Mouse (Mus musculus): ENCODE results near the gene Gm11011. TPM values are rescaled to one million over a fixed set of nuclear protein-coding genes. Genes with fewer than 3 reads are reported as not detected.
"Not testable (repeated sequence)": the region's sequence is repeated elsewhere in the genome, so short reads cannot be mapped to it uniquely, and the experiment has no call there.

Gm11011 gene
- not detected in 2 replicates for polyA plus RNA-seq (2015; fragmentation: Nextera tagmentation; extraction: Ambion mirVana)

- not testable (repeated sequence) for H3K27ac ChIP-seq; H3K9me3 ChIP-seq (replicated peaks); H3K9ac ChIP-seq; H3K36me3 ChIP-seq (ENCODE audit: poor library complexity, severe bottlenecking); H3K27me3 ChIP-seq; H3K4me2 ChIP-seq; ATAC-seq; H3K4me3 ChIP-seq
- H3K4me1 ChIP-seq = peaks cover 13% of the 10 kb centered on the region
These were observed at the start of gene Gm11011 for GRCm38 (mm10) chr2:169587645-169588044. Gene Gm11011 (minus strand): TSS chr2:169587745.

DNA sequence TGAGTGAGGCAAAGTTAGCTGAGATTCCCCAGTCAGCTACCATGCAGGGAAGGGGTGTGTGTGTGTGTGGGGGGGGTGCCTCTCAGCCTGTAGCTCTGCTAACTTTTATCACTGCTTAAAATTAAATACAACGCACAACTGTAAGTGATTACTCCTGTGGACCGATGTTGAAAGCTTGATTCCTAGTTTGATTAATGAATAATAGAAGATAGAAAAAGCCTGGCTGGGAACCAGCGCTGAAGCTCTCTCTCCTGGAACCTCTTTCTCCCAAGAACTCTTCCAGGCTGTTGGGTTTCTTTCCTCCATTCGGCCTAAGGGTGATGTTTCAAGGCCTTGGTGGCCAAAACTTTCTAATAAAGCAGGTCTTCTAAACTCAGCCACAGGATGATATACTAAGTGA lies 48.9 kb upstream of the Gm11011 start:
- Histone ChIP-seq H3K9me3 (replicated peaks) (no peaks in the 10 kb centered on the region), H3K4me3 (no peak overlapping the region), H3K4me1 (peaks cover 15% of the 10 kb centered on the region), H3K9ac (no peak overlapping the region), H3K36me3 (ENCODE audit: poor library complexity, severe bottlenecking) (no peaks in the 10 kb centered on the region), H3K4me2 (peak overlapping the region; percentile 99), H3K27me3 (peaks cover 6% of the 10 kb centered on the region; the same call in 1 of the 2 replicates), H3K27ac (no peak overlapping the region)
- WGBS = 78% methylated on average over 4 of the region's 4 CpGs
- no peak for ATAC-seq

- Histone ChIP-seq H3K36me3 (ENCODE audit: poor library complexity, severe bottlenecking) (no peaks in the 10 kb centered on the region), H3K9me3 (replicated peaks) (no peaks in the 10 kb centered on the region), H3K27ac (no peak overlapping the region), H3K4me3 (peak overlapping the region; percentile 65), H3K4me1 (peaks cover 15% of the 10 kb centered on the region), H3K27me3 (peaks cover 6% of the 10 kb centered on the region; the same call in 1 of the 2 replicates), H3K4me2 (peak overlapping the region; percentile 99), H3K9ac (0 out of 2 replicates have a peak overlapping the region, but pooled peaks have one; percentile 14)
- ATAC-seq = no peak
- 31% methylated on average over 7 of the region's 7 CpGs for WGBS
These were observed 47.9 kb upstream of the Gm11011 start for GRCm38 (mm10) chr2:169635428-169635827.

GRCm38 (mm10) chr2:169634619-169635382 lies 47.3 kb upstream of the Gm11011 start:
- no peak overlapping the region for H3K27ac ChIP-seq
- no peaks in the 10 kb centered on the region for H3K36me3 ChIP-seq (ENCODE audit: poor library complexity, severe bottlenecking)
- no peak for ATAC-seq
- WGBS = 53% methylated on average over 17 of the region's 17 CpGs
- no peaks in the 10 kb centered on the region for H3K9me3 ChIP-seq (replicated peaks)
- peaks cover 15% of the 10 kb centered on the region for H3K4me1 ChIP-seq
- H3K4me3 ChIP-seq = peak overlapping the region; percentile 65
- H3K9ac ChIP-seq = 0 out of 2 replicates have a peak overlapping the region, but pooled peaks have one; percentile 84
- peak overlapping the region; percentile 99 for H3K4me2 ChIP-seq
- H3K27me3 ChIP-seq = peaks cover 6% of the 10 kb centered on the region; the same call in 1 of the 2 replicates

DNA sequence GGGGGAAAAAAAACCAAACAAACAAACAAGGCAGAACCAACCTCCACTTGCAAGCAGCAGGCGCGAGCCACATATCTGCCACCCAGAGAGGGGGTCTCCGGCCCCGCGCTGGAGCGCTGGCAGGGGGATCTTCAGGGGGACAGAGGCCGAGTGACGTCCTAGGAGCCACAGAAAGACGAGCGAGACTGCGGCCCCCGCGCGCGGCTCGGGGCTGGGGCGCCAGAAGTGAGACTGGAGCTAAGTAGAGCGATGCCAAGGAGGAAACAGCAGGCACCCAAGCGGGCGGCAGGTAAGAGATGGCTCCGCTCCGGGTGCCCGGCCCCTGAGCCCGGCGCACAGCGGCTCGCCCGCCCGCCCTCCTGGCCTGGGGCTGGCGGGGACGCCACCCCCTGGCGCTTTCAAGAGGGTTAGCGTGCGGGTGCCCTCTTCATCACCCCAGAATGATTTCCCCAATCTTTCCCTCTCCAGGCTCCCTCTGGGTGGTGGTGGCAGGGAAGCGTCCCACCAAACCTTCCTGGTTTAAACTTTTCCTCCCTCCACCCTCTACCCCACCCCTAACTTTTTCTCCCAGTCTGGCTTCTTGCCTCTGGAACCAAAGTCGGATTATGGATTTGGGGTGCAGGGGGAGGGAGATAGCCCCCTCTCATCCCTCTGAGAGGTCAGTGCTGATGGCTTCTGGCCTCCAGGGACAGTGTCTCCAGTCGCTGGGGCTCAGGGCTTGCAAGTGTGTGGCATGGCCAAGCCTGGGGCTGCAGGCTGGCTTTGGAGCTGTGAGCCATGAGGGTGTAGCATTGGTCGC lies 46.1 kb upstream of the Gm11011 start:
- ATAC-seq = peak; percentile 46
- Histone ChIP-seq H3K9ac (peak overlapping the region; percentile 84), H3K36me3 (ENCODE audit: poor library complexity, severe bottlenecking) (no peaks in the 10 kb centered on the region), H3K4me1 (peaks cover 15% of the 10 kb centered on the region), H3K27me3 (peaks cover 6% of the 10 kb centered on the region; the same call in 1 of the 2 replicates), H3K9me3 (replicated peaks) (no peaks in the 10 kb centered on the region), H3K27ac (peak overlapping the region; percentile 44; the same call in 1 of the 2 replicates), H3K4me3 (peak overlapping the region; percentile 65), H3K4me2 (peak overlapping the region; percentile 99)
- under 1% methylated on average over 30 of the region's 38 CpGs for WGBS

DNA sequence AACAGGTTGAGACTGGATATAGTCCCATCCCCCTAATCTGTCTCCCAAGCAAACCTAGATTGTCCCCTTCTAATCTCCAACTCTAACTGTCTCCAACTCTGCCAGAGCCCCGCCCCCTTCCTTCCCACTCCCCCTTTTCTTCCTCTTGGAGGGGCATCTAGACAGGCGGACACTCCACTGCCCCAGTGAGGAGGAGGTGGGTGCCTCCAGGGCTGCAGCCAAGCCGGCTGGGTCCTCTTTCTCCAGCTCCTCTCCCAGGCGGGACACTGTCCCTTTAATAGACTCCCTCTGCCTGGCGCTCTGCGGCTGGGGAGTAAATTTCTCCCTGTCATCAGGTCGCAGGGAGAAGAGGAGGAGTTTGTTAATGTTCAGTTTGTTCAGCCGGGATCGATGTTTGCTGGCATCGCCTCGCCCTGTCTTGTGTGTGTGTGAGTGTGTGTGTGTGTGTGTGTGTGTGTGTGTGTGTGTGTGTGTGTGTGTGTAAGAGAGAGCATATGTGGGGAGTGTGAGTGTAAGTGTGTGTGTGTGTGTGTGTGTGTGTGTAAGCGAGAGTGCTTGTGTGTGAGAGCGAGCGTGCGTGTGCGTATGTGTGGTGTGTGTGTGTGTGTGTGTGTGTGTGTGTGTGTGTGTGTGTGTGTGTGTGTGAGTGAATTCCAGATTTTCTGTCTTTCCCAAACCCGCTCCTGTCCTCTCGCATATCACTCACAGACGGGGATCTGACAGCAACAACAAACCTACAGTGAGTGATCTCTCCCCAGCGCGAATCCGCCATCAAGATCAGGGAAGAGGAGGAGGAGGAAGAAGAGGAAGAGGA lies 45.0 kb upstream of the Gm11011 start, which contains the start of gene Tshz2:
Gene Tshz2, plus strand, starts transcription at position 676 of the 814 bp plus-strand sequence.
- Histone ChIP-seq H3K27ac (peak within 1 kb of the TSS; percentile 44; the same call in 1 of the 2 replicates), H3K36me3 (ENCODE audit: poor library complexity, severe bottlenecking) (no peaks in the 10 kb centered on the region), H3K27me3 (peaks cover 6% of the 10 kb centered on the region; the same call in 1 of the 2 replicates), H3K4me1 (peaks cover 15% of the 10 kb centered on the region), H3K4me2 (peak within 1 kb of the TSS; percentile 99), H3K4me3 (peak within 1 kb of the TSS; percentile 65), H3K9me3 (replicated peaks) (no peaks in the 10 kb centered on the region), H3K9ac (peak within 1 kb of the TSS; percentile 84)
- peak; percentile 73 for ATAC-seq
- WGBS = 1% methylated on average over 19 of the region's 22 CpGs

DNA sequence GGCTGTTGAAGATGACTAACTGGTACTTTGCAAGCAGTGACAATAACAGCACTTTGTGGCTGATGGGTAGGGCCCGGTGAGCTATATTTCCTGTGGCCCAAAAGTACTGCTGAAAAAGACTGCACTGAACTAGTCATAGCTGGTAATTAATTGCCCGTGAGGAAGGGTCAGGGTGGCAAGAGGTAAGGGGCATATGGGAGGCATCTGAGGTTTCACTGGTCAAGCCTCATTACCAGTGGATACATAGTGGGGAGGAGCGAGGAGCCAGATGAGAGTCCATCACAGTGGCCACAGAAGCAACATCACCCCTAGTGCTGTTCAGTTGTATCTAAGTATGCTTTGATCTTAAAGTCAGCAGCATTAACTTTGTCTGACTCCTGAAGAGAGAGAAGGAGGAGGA lies 42.5 kb upstream of the Gm11011 start:
- no peak for ATAC-seq
- H3K4me2 ChIP-seq = no peak overlapping the region

DNA sequence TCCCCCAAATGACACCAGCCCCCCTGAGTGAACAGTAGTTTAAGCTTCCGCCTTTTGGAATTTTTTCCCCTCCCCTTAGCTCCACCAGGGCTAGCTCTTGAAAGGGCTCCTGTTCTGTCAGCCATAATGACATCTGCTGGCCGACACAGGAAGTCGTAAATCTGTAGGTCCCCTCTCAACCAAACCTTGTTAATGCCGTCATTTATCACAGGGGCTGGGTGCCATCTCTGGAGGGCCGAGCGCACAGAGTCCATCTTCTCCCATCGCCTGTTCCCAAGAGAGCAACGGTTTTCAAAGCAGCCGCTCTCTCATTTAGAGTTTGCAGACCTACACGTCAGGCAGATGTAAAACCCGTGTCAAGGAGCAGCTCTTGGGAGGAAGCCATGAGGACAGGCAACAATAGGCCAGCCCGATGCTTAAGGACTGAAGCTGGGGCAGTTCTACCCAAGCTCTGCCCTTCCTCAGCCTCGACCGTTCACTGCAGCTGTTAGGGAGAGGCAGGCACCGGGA lies 33.7 kb upstream of the Gm11011 start:
- 53% methylated on average over 15 of the region's 15 CpGs for WGBS
- Histone ChIP-seq H3K27ac (no peak overlapping the region), H3K9me3 (replicated peaks) (no peaks in the 10 kb centered on the region), H3K4me1 (peaks cover 5% of the 10 kb centered on the region; the same call in 1 of the 2 replicates), H3K4me3 (no peak overlapping the region), H3K4me2 (peak overlapping the region; percentile 10; the same call in 1 of the 2 replicates), H3K27me3 (peaks cover 6% of the 10 kb centered on the region; the same call in 1 of the 2 replicates), H3K9ac (0 out of 2 replicates have a peak overlapping the region, but pooled peaks have one; percentile 21), H3K36me3 (ENCODE audit: poor library complexity, severe bottlenecking) (no peaks in the 10 kb centered on the region)
- ATAC-seq = no peak

More for the DNA sequence above, 42.5 kb upstream of the Gm11011 start:
- Histone ChIP-seq H3K4me3 (no peak overlapping the region), H3K27me3 (peaks cover 6% of the 10 kb centered on the region; the same call in 1 of the 2 replicates), H3K4me1 (peaks cover 8% of the 10 kb centered on the region), H3K27ac (no peak overlapping the region), H3K9ac (no peak overlapping the region), H3K36me3 (ENCODE audit: poor library complexity, severe bottlenecking) (no peaks in the 10 kb centered on the region), H3K9me3 (replicated peaks) (no peaks in the 10 kb centered on the region)
- WGBS = 91% methylated on average over 3 of the region's 3 CpGs

DNA sequence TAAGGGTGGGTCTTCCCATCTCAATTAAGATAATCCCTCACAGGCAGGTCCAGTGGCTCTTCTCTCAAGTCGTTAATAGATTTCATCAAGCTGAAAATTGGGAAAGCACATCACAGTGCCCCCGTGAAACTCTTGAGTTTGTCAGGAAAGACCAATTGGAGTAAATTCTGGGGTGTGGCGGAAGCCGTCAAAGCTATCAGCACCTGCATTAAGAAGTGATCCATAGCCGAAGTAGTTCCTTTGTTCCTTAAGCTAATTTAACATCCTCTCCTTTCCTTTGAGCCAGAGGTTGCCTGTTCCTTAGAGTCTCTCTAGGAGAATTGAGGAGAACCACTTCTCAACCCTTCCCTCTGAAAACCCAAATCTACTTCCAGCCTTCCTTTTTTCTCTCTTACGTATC lies 28.5 kb upstream of the Gm11011 start:
- H3K27me3 ChIP-seq = peaks cover 6% of the 10 kb centered on the region; the same call in 1 of the 2 replicates
- H3K4me2 ChIP-seq = no peak overlapping the region
- H3K27ac ChIP-seq = no peak overlapping the region
- no peaks in the 10 kb centered on the region for H3K36me3 ChIP-seq (ENCODE audit: poor library complexity, severe bottlenecking)
- H3K9me3 ChIP-seq (replicated peaks) = no peaks in the 10 kb centered on the region
- ATAC-seq = no peak
- WGBS = 55% methylated on average over 6 of the region's 6 CpGs
- peaks cover 15% of the 10 kb centered on the region for H3K4me1 ChIP-seq
- H3K9ac ChIP-seq = no peak overlapping the region
- no peak overlapping the region for H3K4me3 ChIP-seq

GRCm38 (mm10) chr2:169614683-169615082 lies 27.1 kb upstream of the Gm11011 start:
- Histone ChIP-seq H3K4me1 (peaks cover 16% of the 10 kb centered on the region), H3K36me3 (ENCODE audit: poor library complexity, severe bottlenecking) (no peaks in the 10 kb centered on the region), H3K4me2 (no peak overlapping the region), H3K4me3 (no peak overlapping the region), H3K27ac (no peak overlapping the region), H3K9me3 (replicated peaks) (no peaks in the 10 kb centered on the region), H3K9ac (no peak overlapping the region), H3K27me3 (peaks cover 6% of the 10 kb centered on the region; the same call in 1 of the 2 replicates)
- ATAC-seq = no peak
- 62% methylated on average over 4 of the region's 4 CpGs for WGBS

- Histone ChIP-seq H3K9ac (no peak overlapping the region), H3K4me2 (0 out of 2 replicates have a peak overlapping the region, but pooled peaks have one; percentile 0), H3K9me3 (replicated peaks) (no peaks in the 10 kb centered on the region), H3K4me3 (no peak overlapping the region), H3K27ac (no peak overlapping the region), H3K27me3 (peaks cover 1% of the 10 kb centered on the region; the same call in 1 of the 2 replicates), H3K4me1 (peaks cover 16% of the 10 kb centered on the region), H3K36me3 (ENCODE audit: poor library complexity, severe bottlenecking) (no peaks in the 10 kb centered on the region)
- no peak for ATAC-seq
- 10% methylated on average over 7 of the region's 7 CpGs for WGBS
These were observed 24.0 kb upstream of the Gm11011 start for GRCm38 (mm10) chr2:169611557-169611956.

All from forebrain, embryonic 13.5 days (tissue).